Mouse (Mus musculus): ENCODE measurements at regions not wholly inside any gene's neighbourhood (a gene's known extent, or its start where the extent isn't known, plus 50 kb on each side); places are given as distances from the start of the nearest gene placed in this dataset.
"Not testable (repeated sequence)": the region's sequence is repeated elsewhere in the genome, so short reads cannot be mapped to it uniquely, and the experiment has no call there.

DNA sequence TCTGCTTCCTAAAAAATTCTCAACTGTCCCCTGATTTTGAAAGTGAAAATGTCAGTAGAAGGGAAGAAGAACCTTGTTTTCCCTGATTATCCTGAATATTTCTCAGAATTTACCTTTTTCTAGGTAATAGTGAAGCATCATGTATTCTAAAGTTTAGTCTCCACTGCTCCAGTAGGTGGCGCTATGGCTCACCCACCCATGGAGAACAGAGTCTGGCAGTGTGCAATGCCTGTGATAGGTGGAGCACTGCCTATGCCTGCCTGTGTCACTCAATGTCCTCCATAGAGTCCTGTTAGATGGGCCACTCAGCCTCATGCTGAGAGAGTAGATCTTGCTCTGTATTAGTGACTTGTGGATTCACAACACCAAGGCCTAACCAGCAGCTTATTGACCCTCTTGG is 218.4 kb downstream of the Gm906 start:
- no peak overlapping the region for H3K27ac ChIP-seq (ENCODE audit: insufficient read depth, low read length)
- no peaks in the 10 kb centered on the region for H3K9me3 ChIP-seq (replicated peaks; ENCODE audit: control insufficient read depth, insufficient read depth, low read length, poor library complexity, severe bottlenecking)
- no peaks in the 10 kb centered on the region for H3K36me3 ChIP-seq (ENCODE audit: control insufficient read depth, insufficient read depth, low read length, poor library complexity, severe bottlenecking)
- peak; percentile 68 for TF ChIP-seq CTCF (IDR thresholded peaks at IDR 0.05; ENCODE audit: low read depth, low read length)
- no peak for TF ChIP-seq EP300 (IDR thresholded peaks at IDR 0.05; ENCODE audit: insufficient read depth, low read depth, low read length)
- H3K9ac ChIP-seq (ENCODE audit: low read depth, poor library complexity, severe bottlenecking), result no peak overlapping the region
- no peaks in the 10 kb centered on the region for H3K27me3 ChIP-seq (ENCODE audit: control insufficient read depth, insufficient read depth, low read length, poor library complexity, severe bottlenecking)
- no peak overlapping the region for H3K4me3 ChIP-seq (ENCODE audit: low read depth, low read length)
- H3K4me1 ChIP-seq (ENCODE audit: control insufficient read depth, insufficient read depth, low read length), result no peaks in the 10 kb centered on the region

DNA sequence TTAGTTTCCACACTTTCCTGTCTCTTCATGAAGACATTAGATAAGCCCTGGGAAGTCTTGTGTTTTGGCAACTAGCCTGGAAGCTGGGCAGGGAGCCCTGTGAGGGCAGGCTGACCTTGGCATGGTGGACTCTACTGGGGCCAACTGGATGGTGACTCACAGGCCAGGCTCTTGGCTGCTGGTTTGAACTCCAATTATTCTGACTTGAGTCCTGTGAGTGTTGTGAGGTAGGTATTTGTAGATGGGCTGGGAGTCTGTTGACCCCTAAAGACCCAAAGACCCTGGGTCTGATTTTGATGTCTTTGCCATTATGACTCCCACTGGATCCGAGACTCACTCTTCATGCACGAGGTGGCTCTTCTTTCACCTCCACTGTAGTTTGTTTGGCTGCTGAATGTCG is 208.9 kb upstream of the Gm30302 start:
- not testable (repeated sequence) for H3K36me3 ChIP-seq (ENCODE audit: control insufficient read depth, insufficient read depth, low read length, poor library complexity, severe bottlenecking); H3K27me3 ChIP-seq (ENCODE audit: control insufficient read depth, insufficient read depth, low read length, poor library complexity, severe bottlenecking); H3K9ac ChIP-seq (ENCODE audit: low read depth, poor library complexity, severe bottlenecking); H3K4me3 ChIP-seq (ENCODE audit: low read depth, low read length); H3K27ac ChIP-seq (ENCODE audit: insufficient read depth, low read length); H3K9me3 ChIP-seq (replicated peaks; ENCODE audit: control insufficient read depth, insufficient read depth, low read length, poor library complexity, severe bottlenecking); H3K4me1 ChIP-seq (ENCODE audit: control insufficient read depth, insufficient read depth, low read length)

GRCm38 (mm10) chr13:49966072-49966471 is 167.3 kb upstream of the Gm30302 start:
- not testable (repeated sequence) for H3K27ac ChIP-seq (ENCODE audit: insufficient read depth, low read length); H3K36me3 ChIP-seq (ENCODE audit: control insufficient read depth, insufficient read depth, low read length, poor library complexity, severe bottlenecking); H3K9ac ChIP-seq (ENCODE audit: low read depth, poor library complexity, severe bottlenecking); H3K27me3 ChIP-seq (ENCODE audit: control insufficient read depth, insufficient read depth, low read length, poor library complexity, severe bottlenecking); H3K4me1 ChIP-seq (ENCODE audit: control insufficient read depth, insufficient read depth, low read length); H3K9me3 ChIP-seq (replicated peaks; ENCODE audit: control insufficient read depth, insufficient read depth, low read length, poor library complexity, severe bottlenecking); H3K4me3 ChIP-seq (ENCODE audit: low read depth, low read length)

DNA sequence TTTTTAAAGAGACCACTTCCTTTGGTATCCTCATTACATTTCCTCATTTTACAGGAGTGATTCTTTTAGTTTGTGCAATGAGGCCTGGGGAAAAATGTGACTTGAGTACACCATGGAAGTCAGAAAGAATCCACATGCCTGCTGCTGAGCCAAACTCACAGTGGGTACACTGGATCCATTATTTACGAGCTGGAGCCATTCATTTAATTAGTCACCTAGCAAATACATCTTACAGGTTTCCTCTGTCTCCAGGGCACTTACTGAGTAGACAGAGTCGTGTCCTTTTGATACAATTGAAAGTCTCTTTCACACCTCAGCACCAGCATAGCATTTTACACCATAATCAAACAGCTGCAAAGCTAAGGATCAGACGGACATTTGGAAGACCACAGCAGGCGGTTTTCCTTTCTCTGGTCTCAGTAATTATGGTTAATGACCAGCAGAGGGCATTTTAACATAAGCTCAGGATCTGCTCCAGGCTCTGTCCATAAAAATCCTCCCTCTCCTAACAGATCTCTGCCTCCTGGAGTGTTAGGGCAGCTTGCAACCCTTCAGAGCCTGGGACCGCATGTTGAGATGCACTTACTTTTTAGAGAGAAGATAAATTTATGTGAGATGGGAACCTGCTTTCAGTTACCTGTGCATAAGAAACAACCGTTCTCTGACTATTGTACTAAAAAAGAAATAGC is 159.3 kb upstream of the Gm30302 start:
- H3K27ac ChIP-seq (ENCODE audit: insufficient read depth, low read length); H3K36me3 ChIP-seq (ENCODE audit: control insufficient read depth, insufficient read depth, low read length, poor library complexity, severe bottlenecking); H3K4me1 ChIP-seq (ENCODE audit: control insufficient read depth, insufficient read depth, low read length); H3K27me3 ChIP-seq (ENCODE audit: control insufficient read depth, insufficient read depth, low read length, poor library complexity, severe bottlenecking); H3K4me3 ChIP-seq (ENCODE audit: low read depth, low read length); H3K9ac ChIP-seq (ENCODE audit: low read depth, poor library complexity, severe bottlenecking); H3K9me3 ChIP-seq (replicated peaks; ENCODE audit: control insufficient read depth, insufficient read depth, low read length, poor library complexity, severe bottlenecking): not testable (repeated sequence)

DNA sequence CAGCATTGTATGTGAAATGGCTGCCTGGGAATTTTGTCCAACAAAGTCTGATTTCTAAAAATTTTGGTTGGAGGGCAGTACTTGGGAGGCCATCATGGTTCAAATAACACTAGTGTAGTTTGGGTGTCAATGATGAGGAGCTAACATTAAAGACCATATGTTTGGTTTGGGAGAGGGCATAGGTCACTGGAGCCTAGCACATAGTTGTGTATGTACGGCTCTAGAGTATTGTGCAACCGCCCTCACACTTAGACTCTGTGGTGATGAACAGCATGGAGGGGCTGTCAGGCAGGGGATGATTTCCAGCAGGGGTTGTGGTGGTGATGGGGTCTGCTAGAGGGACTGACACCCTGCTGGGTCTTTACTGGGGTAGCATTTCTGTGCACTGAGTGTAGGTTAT is 117.0 kb upstream of the Gm30302 start:
- no peaks in the 10 kb centered on the region for H3K4me1 ChIP-seq (ENCODE audit: control insufficient read depth, insufficient read depth, low read length)
- no peaks in the 10 kb centered on the region for H3K36me3 ChIP-seq (ENCODE audit: control insufficient read depth, insufficient read depth, low read length, poor library complexity, severe bottlenecking)
- H3K9ac ChIP-seq (ENCODE audit: low read depth, poor library complexity, severe bottlenecking), result no peak overlapping the region
- TF ChIP-seq CTCF (IDR thresholded peaks at IDR 0.05; ENCODE audit: low read depth, low read length) (no peak), EP300 (IDR thresholded peaks at IDR 0.05; ENCODE audit: insufficient read depth, low read depth, low read length) (no peak), POLR2A (IDR thresholded peaks at IDR 0.05; ENCODE audit: insufficient read depth, low read length) (no peak)
- no peaks in the 10 kb centered on the region for H3K9me3 ChIP-seq (replicated peaks; ENCODE audit: control insufficient read depth, insufficient read depth, low read length, poor library complexity, severe bottlenecking)
- no peak overlapping the region for H3K27ac ChIP-seq (ENCODE audit: insufficient read depth, low read length)
- no peak overlapping the region for H3K4me3 ChIP-seq (ENCODE audit: low read depth, low read length)
- H3K27me3 ChIP-seq (ENCODE audit: control insufficient read depth, insufficient read depth, low read length, poor library complexity, severe bottlenecking), result no peaks in the 10 kb centered on the region

Measured in ES-Bruce4 (cell line).